Comparison of ENCODE assay signal across 12 mouse cellular contexts in the genomic region with DNA sequence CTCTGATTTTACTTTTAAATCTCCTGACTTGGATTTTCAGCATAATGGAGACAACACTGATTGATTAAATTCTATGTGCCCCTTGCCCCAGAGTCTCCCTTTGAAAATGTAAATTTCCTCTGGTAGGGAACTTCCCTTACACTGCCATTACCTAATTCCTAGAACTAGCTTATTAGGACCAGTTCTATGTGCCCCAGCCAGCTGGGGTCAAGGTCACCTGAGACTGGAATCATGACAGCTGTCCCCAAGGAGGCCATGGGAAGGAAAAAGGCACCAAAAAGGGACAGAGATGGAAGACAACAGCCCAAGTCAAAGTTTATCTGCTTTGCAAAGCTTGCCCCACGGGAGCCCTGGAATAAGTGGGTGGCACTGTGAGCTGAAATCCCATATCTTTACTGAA.
"Had no signal": no experiment of that assay in that cellular context is flagged by ENCODE, and none has a peak within 500 bp of the region (broad histone marks: within the 10 kb centered on the region; RNA-seq: fewer than 3 reads in every experiment).

No protein-coding gene starts in this region.

- H3K9ac ChIP-seq: kidney, embryonic 15.5 days; liver, embryonic 14.5 days; stomach, embryonic 15.5 days had no signal

- DNase-seq: kidney, adult 2 months; kidney, postnatal 25 days; lung, adult 2 months; lung, postnatal 36 days; right cerebral cortex, postnatal 14 days; thymus, adult 2 months; thymus, postnatal 25 days had no signal

- H3K27ac ChIP-seq: kidney, embryonic 15.5 days; left cerebral cortex, adult 2 months; limb, embryonic 10.5 days; liver, embryonic 14.5 days; stomach, embryonic 15.5 days had no signal

- H3K9me3 ChIP-seq: kidney, embryonic 15.5 days; limb, embryonic 10.5 days; stomach, embryonic 15.5 days had no signal

- H3K4me2 ChIP-seq: kidney, embryonic 15.5 days; stomach, embryonic 15.5 days had no signal

- H3K4me1 ChIP-seq: kidney, embryonic 15.5 days; stomach, embryonic 15.5 days had no signal

- H3K36me3 ChIP-seq: kidney, embryonic 15.5 days; limb, embryonic 10.5 days; stomach, embryonic 15.5 days had no signal

- H3K4me3 ChIP-seq: kidney, embryonic 15.5 days; left cerebral cortex, adult 2 months; limb, embryonic 10.5 days; stomach, embryonic 15.5 days had no signal

- H3K27me3 ChIP-seq: kidney, embryonic 15.5 days; stomach, embryonic 15.5 days had no signal
